Mouse (Mus musculus) thymus, postnatal 0 days (tissue): ENCODE data around the gene Btnl1. TPM values are rescaled to one million over a fixed set of nuclear protein-coding genes. Genes with fewer than 3 reads are reported as not detected.

Experiments
- DNase-seq: peaks from one replicate; pipeline ENCODE4 v3.0.0-alpha.2; 2015; ENCODE audit warnings: low spot score
- polyA plus RNA-seq: library from polyadenylated mRNA; unstranded; fragments of >200 nt; fragmentation: Nextera tagmentation; extraction: Ambion mirVana; gene quantifications from 2 replicates; pipeline ENCODE4 v1.2.1, GENCODE M21; 2015

Gene Btnl1
- polyA plus RNA-seq = 0.27 and 0.29 TPM in 2 replicates

DNA sequence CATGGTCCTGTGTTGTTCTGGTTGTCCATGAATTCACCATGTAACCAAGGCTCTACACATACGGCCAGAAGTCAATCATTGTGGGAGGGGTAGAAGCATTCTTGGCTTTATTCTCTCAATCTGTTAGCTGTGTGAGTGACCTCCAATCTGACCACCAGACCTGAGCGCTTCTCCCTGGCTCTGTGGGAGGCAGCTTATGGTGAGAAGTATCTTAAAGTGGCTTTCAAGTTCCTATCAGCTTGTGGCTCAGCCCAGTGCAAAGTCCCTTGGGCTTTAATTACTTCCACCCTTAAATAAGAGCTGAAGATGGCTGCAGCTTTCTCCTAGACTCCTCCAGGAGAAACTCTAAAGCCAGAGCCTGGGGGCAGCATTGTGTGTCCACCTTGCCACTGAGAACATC lies at the start of gene Btnl1:
TSS of gene Btnl1 (plus strand) at position 286 of the 400 bp plus-strand sequence.
- DNase-seq = no peak

DNA sequence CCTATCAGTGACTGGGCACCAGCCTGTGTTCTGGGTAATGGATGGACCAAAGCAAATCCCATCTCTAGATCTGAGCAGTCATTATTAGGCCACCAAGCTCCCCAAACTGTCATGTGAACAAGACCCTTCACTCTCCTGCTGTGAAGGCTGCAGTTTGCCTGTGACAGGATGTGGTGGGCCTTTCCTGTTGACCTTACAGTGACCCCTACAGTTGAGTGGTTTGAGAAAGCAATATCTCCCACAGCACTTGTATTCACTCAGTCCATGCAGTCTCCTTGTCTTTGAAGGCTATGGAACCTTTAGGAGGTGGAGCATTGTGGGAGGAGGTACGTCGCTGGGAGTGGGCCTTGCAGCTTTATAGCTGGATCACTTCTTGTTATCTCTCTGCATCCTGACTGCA lies 47.1 kb upstream of the Btnl1 start:
- peak; percentile 53 for DNase-seq

DNA sequence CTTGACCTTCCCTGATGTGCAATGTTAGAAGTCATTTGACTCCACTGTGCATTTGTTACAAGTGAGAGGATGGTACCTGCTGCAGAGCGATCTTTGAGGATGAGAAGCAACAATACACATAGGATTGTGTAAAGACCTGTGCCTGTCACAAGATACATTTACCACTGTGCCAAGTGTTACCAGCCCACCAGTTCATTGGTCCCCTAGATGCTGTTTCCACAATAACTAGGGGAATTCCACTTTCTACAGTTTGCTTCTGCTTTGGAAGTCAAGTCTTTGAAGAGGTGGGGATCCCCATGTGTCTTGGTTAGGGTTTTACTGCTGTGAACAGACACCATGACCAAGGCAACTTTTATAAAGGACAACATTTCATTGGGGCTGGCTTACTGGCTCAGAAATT lies 45.7 kb upstream of the Btnl1 start:
- DNase-seq = no peak

DNA sequence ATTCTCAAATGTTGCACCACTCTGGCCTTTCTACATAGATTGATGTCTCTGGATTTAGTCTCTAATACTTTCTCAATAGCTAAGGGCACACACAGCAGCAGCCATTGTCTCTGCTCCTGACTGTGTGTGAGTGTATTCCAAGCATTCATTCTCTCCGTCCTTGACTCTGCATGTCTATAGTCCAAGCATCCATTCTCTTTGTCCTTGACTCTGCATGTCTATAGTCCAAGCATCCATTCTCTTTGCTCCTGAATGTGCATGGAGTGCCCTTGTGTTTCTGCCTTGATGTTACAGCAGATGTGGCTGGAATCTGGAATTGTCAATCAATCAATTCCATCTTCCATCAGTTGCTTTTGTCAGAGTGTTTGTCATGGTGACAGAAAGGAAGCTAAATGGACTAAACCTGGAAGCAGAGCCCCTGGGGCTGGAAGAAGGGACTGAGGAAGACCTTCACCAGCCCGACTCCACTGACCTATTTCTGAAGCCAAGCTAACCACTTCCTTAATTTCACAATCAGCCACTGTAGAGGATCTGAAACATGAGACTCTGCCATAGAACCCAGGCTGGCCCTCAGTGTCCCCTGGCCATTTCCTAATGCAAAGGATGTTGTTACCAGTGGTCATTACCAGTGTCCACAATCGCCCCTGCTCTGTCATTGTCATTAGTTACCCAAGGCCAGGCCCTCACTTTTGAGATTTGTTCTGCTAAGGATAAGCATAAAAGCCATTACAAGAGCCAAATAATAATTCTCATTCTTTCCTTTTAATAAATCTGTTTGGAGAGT lies 36.1 kb upstream of the Btnl1 start:
- DNase-seq = no peak

DNA sequence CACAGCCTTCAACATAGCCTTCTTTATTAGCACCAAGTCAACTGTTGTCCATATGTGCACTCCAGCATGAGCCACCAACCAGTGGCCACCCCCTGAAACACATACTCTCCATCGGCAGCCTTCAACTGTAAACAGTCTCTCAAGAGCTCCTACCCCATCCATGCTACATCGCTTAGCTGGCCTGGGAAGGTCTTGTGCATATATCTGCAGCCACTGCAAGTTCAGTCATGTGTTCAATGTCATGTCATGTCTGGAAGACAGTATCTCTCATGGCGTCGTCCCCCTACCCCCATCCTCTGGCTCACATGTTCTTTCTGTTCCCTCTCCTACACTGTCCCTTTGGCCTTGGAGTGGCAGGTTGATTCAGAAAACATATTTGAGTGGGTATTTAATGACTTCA lies 32.0 kb upstream of the Btnl1 start:
- DNase-seq = no peak

DNA sequence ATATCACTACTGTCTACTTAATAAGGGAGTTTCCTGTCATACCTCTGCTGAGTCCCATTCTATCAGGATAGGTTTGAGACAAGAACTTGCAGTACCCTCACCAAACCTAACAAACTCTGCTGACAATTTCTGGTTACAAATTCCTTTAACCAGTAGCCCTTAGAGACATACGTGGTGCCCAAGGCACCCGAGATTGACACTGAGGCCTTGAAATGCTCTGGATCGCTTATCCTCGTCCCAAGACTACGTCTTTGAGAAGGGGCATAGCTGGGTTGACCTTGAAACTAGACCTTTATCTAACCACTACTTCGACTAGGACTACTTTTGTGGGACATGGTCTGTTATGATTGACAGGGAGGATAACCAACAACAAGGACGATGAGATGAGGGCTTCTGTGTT lies 31.4 kb upstream of the Btnl1 start:
- no peak for DNase-seq

DNA sequence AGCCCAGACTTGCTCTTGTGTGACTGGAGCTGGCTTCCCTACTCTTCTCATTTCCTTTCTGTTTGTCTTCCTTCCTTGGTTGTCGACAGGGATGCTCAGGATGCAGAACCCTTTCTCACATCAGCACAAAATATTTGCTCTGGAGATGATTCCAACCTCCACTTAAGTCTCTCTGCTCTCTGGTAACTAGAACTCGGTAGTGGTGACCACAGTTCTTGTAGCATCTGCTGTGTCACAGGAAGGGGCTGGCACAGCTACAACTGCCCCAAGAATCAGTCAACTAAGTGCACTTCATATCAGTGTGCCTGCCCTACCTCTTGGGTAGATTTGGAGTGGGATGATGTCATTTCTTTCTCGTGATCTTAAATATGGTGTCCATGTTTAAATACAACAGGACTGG lies 30.9 kb upstream of the Btnl1 start:
- no peak for DNase-seq

DNA sequence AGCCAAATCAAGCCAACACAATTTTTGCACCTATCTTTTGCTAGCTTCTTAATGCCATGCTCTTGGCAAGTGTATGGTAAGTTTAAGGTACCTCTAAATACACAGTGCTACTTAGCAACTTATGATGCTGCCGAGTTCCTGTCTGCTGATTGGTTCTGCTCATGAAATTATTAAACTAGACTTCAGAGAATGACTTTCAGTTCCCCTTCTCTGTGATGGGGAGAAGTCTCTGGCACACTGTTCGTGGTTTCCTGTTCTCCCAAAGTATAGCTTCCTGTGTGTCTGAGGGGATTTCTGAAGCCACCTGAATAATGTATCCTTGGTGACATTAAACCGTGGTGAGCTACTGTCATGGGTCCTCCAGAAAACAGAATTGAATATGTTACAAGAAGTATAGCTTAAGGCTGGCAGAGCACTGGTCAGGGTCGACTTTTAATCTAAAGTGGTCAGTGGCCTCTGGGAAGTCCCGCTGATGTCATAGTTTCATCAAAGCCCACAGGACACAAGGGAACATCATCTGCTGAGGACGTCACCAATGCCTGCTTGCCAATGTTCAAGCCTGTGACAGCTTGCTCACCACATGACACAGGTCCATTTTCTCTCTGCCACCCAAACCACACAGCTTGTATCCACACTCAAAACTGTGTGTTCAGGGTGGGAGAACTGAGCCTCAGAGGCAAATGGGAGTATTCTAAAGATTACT lies 29.2 kb upstream of the Btnl1 start:
- DNase-seq = peak; percentile 74

DNA sequence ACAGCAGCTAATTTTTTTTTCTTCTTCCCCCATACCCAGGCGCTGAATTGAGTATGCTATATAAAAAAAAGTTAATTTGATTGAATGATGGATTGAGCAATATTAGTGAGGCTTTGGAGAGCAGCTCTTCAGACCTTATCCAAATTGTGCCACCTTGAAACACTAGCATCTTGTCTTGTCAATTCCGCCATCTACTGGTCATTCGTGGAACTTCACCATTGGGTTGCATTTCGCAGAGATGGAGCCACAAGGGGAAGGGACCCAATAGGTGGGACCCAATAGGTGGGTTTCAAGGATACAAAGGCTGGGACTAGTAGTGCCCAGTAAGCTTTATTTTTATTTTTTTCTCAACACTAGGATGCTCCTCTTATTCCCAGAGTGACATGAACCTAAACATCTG lies 27.5 kb upstream of the Btnl1 start:
- peak; percentile 84 for DNase-seq

DNA sequence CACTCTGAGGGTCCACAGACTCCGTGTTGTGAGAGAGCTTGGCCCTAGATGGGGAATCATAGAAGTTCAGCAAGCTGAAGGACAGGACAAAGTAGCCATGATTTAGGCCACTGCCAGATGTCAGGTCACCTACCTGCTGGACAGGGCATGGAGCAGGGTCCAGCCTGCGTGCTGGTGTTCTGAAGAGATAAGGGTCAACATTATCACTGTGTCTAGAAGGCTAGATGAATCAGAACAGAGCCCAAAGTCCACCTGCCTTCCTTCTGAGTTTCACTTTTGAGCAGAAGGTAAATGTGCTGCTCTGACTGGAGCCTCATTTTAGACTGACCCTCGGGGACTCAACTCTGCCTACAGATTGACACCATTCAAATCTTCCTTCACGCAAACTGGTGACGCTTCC lies 22.4 kb upstream of the Btnl1 start, which contains the start of gene Btnl2:
TSS of gene Btnl2 (plus strand) at position 284 of the 400 bp plus-strand sequence.
- no peak for DNase-seq

DNA sequence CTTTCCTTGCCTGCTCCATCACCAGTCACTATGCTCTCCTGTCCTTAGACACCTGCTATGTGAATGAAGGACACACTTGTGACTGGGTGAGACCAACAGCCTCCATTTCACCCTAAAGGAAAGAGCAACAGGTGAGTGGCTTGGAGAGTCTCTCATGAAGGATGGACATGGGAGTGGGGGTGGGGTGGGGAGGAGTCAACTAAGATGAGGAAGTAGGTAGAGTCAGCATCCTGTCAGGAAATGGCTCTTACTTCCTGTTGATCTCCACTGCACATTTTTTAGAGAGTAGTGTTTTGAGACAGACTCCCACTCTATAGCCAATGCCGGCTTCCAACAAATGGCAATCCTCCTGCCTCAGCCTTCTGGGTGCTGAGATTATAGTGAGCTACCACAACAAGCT lies 22.0 kb upstream of the Btnl1 start:
- peak; percentile 46 for DNase-seq

DNA sequence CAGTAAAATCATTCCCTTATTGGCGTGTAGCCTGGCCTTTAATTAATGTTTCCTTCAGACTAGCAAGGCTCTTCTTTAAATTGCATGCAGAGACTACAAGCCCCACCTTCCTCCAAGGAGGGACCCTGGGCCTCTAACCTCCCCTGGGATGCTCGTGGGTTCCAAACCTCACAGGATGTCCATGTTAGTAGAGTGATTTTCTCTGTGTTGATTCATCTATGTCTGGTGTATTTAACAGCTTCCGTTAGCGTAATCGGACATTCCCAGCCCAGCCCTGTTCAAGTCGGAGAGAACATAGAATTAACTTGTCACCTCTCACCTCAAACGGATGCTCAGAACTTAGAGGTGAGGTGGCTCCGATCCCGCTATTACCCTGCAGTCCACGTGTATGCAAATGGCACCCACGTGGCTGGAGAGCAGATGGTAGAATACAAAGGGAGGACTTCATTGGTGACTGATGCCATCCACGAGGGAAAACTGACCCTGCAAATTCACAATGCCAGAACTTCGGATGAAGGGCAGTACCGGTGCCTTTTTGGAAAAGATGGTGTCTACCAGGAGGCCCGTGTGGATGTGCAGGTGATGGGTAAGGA lies 13.9 kb upstream of the Btnl1 start:
- no peak for DNase-seq

DNA sequence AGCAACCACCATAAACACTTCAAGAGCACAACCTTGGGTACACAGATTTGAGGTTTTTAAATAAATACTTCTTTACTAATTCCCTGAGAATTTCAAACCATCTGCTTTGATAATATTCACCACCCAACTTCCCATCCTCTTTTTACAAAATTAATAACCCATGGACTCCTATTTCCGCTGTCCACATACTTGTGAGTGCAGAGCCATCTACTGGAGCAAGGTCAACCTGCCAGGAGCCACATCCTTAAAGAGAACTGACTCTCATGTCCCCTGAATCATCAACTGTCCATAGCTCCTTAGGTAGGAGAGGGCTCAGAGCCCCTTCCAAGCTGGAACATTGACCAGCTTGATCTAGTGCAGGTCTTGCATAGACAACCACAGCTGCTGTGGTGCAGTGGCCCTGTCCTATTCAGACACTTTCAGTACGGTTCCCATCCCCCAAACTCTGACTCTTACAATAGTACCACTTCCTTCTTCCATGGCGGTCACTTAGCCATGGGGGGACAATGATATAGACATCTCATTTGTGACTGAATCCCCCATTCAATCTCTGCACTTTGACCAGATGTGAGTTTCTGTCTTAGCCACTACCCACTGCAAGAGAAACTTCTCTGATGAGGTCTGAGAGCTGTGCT lies 13.1 kb upstream of the Btnl1 start:
- no peak for DNase-seq

DNA sequence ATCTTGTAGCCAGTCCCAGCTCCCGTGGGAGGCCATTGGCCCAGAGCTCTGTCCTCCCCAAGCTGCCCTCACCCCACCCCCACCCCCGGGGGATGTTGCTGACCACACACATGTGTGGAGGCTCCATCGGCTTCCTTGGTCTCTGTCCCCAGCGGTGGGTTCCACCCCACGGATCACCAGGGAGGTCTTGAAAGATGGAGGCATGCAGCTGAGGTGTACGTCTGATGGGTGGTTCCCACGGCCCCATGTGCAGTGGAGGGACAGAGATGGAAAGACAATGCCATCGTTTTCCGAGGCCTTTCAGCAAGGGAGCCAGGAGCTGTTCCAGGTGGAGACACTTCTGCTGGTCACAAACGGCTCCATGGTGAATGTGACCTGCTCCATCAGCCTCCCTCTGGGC lies 11.9 kb upstream of the Btnl1 start:
- DNase-seq = no peak

DNA sequence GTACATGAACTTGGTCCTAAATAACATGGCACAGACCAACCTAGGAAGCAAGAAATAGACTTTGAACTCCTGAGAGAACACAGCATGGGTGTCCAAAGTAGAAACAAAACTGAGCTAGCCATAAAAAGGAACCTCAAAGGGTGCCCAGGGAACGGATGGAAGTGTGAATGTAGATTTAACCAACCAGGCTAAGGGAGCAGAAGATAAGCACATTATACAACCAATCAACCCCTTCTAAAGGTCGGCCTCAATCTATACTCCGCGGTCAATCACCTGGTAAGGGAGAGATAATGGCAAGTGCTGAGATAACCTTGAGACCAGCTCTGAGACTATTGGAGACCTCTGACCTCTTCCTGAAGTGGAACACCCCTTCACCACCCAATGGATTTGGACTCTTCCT lies 6.4 kb upstream of the Btnl1 start:
- DNase-seq = no peak

DNA sequence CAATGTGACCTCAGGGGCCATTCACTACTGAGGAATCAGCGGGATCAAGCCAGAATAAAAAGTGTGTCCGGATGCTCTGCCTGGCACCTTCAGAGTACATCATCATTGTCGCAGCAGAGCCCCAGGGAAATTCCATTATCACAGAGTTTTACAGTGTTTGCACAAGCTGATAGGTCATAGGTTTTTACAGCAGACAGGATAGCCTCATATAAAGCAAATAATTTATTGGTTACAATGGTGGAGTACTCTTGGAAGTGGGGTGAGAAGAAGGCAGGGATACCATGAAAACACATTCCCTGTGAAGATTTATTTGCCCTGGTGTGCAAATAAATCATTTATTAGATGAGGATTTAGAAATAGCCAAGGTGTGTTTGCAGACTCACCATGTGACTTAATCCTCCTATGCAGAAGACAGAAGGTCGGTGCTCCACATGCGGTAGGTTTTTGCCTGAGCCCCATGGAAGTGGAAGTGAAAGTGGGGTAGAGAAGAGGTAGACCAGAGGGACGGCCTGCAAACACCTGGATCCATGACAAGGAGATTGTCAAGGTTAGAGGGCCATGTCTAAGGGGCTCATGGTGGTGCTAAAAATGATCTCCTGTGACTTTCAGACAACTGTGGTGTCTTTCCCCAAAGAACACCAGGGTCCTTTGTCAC lies 3.8 kb upstream of the Btnl1 start:
- DNase-seq = no peak

DNA sequence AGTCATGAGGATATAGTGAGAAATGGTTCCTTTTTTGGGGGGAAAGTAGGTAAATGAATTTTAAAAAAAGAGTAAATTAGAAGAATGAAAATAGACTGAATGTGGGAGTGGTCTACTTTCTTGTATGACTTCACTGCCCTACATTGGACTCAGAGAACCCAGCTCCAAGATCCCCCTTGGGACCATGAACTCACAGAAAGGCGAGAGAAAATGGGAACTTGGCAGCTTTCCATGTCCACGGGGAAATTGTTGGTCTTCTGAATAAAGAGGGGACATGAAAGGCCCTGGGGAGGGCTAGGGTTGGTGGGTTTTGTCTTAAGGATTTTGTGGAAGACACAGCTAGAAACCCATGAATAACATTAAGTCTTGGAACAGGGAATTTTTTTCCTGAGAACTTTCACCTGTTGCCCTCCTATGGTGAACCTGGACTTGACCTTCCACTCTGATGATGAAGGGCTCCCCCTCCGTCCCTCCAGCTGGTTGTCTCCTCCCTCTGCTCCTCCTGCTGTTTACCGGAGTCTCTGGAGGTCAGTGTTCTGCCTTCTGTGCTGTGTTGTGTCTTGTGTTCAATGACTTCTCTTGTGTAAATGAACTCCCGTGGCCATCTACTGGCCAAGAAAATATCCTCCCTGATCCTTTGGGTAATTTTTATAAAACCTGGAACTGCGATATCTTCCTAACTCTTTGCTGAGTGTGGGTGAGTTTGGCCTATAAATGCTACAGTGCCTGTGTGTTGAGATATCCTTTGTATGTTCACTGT lies 698 bp downstream of the Btnl1 start:
- no peak for DNase-seq

DNA sequence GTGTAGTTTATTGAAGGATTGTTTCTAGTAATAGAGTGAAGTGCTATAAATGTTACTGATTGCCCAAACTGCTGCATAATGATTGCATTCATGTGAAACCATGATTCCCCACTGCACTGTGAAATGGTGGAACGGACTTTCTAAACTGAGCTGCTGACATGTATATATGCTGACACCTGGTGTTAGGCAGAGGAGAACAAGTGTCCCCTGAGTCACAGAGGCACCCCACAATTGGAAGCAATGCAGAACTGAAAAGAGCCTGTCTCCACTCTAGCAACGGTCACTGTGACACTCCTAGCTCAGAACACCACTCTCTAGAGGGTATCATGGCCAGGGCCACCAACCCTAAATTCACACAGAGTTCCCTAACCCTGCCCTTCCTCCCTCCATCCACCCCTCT lies 1.8 kb downstream of the Btnl1 start:
- no peak for DNase-seq

DNA sequence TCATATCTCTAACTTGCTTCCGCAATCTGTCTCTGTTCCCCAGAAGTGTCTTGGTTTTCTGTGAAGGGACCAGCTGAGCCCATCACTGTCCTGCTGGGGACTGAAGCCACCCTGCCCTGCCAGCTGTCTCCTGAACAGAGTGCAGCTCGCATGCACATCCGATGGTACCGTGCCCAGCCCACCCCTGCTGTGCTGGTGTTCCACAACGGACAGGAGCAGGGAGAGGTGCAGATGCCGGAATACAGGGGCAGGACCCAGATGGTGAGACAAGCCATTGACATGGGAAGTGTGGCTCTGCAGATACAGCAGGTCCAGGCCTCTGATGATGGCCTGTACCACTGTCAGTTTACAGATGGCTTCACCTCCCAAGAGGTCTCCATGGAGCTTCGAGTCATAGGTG lies 2.5 kb downstream of the Btnl1 start:
- DNase-seq = no peak

DNA sequence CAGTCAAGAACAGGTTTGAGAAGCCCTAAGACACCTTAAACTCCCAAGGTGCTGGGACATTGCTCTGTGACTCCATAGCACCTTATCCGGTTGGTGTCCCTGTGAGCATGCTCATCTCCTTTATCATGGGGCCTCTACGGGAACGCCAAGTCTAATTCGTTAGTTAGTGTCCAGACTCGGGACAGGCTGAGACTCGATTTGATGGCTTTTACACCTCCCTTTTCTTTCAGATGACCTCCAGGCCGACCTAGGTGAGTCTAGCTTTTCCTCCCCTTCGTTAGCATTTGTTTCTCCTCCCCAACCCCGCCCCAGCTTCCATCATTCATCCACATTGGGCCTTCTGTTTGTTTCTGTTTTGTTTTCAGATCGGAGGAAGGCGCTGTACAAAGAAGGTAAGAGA lies 4.9 kb downstream of the Btnl1 start:
- no peak for DNase-seq

DNA sequence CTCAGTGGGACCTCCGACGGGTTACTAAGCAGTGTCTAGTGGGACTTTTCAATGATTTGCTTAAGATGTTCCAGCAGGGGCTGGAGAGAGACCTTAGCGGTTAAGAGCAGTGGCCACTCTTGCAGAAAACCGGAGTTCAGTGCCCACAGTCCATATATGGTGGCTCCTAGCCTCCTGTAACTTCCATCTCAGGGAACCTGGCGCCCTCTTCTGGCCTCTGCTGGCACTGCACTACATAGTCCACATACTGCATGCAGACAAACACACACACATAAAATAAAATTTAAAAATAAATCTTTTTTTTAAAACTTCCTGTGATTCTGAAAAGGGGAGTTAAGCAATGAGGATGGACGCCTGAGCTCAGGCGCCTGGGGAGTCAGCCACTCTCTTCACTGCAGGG lies 6.3 kb downstream of the Btnl1 start:
- DNase-seq = peak; percentile 22
